Mouse (Mus musculus): ENCODE data around the gene Med8. TPM values are rescaled to one million over a fixed set of nuclear protein-coding genes. Genes with fewer than 3 reads are reported as not detected.

Gene Med8
- polyA plus RNA-seq, 1 experiment from 2014 or later, result 94.1 TPM

GRCm38 (mm10) chr4:118395289-118395688, 13.8 kb upstream of the Med8 start:
- Histone ChIP-seq H3K27ac (ENCODE audit: low read depth) (0 out of 2 replicates have a peak overlapping the region, but pooled peaks have one; percentile 25), H3K9ac (no peak overlapping the region), H3K36me3 (ENCODE audit: insufficient read depth) (peaks cover 79% of the 10 kb centered on the region), H3K27me3 (ENCODE audit: insufficient read depth, low read length) (no peaks in the 10 kb centered on the region), H3K9me3 (ENCODE audit: low read depth, low read length) (no peaks in the 10 kb centered on the region), H3K4me1 (ENCODE audit: insufficient read depth) (no peaks in the 10 kb centered on the region), H3K4me2 (no peak overlapping the region), H3K4me3 (ENCODE audit: low read depth, low read length) (no peak overlapping the region)
- no peak for TF ChIP-seq CTCF (IDR thresholded peaks at IDR 0.05; ENCODE audit: low read depth)
- ATAC-seq (ENCODE audit: insufficient read depth) (no peak), DNase-seq (peak; percentile 34)
- WGBS, result 58% methylated on average over 4 of the region's 4 CpGs

- Histone ChIP-seq H3K4me1 (ENCODE audit: insufficient read depth) (no peaks in the 10 kb centered on the region), H3K4me3 (ENCODE audit: low read depth, low read length) (no peak overlapping the region), H3K36me3 (ENCODE audit: insufficient read depth) (peaks cover 79% of the 10 kb centered on the region), H3K9me3 (ENCODE audit: low read depth, low read length) (no peaks in the 10 kb centered on the region), H3K27ac (ENCODE audit: low read depth) (no peak overlapping the region), H3K9ac (no peak overlapping the region), H3K27me3 (ENCODE audit: insufficient read depth, low read length) (no peaks in the 10 kb centered on the region), H3K4me2 (no peak overlapping the region)
- ATAC-seq (ENCODE audit: insufficient read depth), result no peak
- WGBS, result 74% methylated on average over 3 of the region's 3 CpGs
- DNase-seq, result no peak
- TF ChIP-seq CTCF (IDR thresholded peaks at IDR 0.05; ENCODE audit: low read depth), result no peak
Measured at GRCm38 (mm10) chr4:118396433-118396832, 12.7 kb upstream of the Med8 start.

- Histone ChIP-seq H3K9me3 (ENCODE audit: low read depth, low read length) (no peaks in the 10 kb centered on the region), H3K27ac (ENCODE audit: low read depth) (no peak overlapping the region), H3K27me3 (ENCODE audit: insufficient read depth, low read length) (no peaks in the 10 kb centered on the region), H3K4me1 (ENCODE audit: insufficient read depth) (no peaks in the 10 kb centered on the region), H3K4me2 (no peak overlapping the region), H3K36me3 (ENCODE audit: insufficient read depth) (peaks cover 79% of the 10 kb centered on the region), H3K4me3 (ENCODE audit: low read depth, low read length) (no peak overlapping the region), H3K9ac (no peak overlapping the region)
- DNase-seq (no peak), ATAC-seq (ENCODE audit: insufficient read depth) (no peak)
- TF ChIP-seq CTCF (IDR thresholded peaks at IDR 0.05; ENCODE audit: low read depth), result no peak
- WGBS, result 85% methylated on average over 6 of the region's 6 CpGs
Measured at GRCm38 (mm10) chr4:118398400-118398799, 10.7 kb upstream of the Med8 start.

- Histone ChIP-seq H3K36me3 (ENCODE audit: insufficient read depth) (peaks cover 78% of the 10 kb centered on the region), H3K27me3 (ENCODE audit: insufficient read depth, low read length) (no peaks in the 10 kb centered on the region), H3K4me2 (no peak overlapping the region), H3K4me3 (ENCODE audit: low read depth, low read length) (no peak overlapping the region), H3K9me3 (ENCODE audit: low read depth, low read length) (no peaks in the 10 kb centered on the region), H3K27ac (ENCODE audit: low read depth) (no peak overlapping the region), H3K4me1 (ENCODE audit: insufficient read depth) (no peaks in the 10 kb centered on the region), H3K9ac (no peak overlapping the region)
- ATAC-seq (ENCODE audit: insufficient read depth) (no peak), DNase-seq (no peak)
- 89% methylated on average over 3 of the region's 3 CpGs for WGBS
- no peak for TF ChIP-seq CTCF (IDR thresholded peaks at IDR 0.05; ENCODE audit: low read depth)
Measured at GRCm38 (mm10) chr4:118401421-118401820, 7.7 kb upstream of the Med8 start.

- Histone ChIP-seq H3K4me3 (ENCODE audit: low read depth, low read length) (no peak overlapping the region), H3K4me1 (ENCODE audit: insufficient read depth) (no peaks in the 10 kb centered on the region), H3K36me3 (ENCODE audit: insufficient read depth) (peaks cover 73% of the 10 kb centered on the region), H3K9ac (no peak overlapping the region), H3K27ac (ENCODE audit: low read depth) (no peak overlapping the region), H3K9me3 (ENCODE audit: low read depth, low read length) (no peaks in the 10 kb centered on the region), H3K27me3 (ENCODE audit: insufficient read depth, low read length) (no peaks in the 10 kb centered on the region), H3K4me2 (no peak overlapping the region)
- TF ChIP-seq CTCF (IDR thresholded peaks at IDR 0.05; ENCODE audit: low read depth), result no peak
- WGBS, result 83% methylated on average over 5 of the region's 5 CpGs
- no peak for ATAC-seq (ENCODE audit: insufficient read depth)
- DNase-seq, result no peak
Measured at GRCm38 (mm10) chr4:118401918-118402317, 7.2 kb upstream of the Med8 start.

- no peaks in the 10 kb centered on the region for H3K4me1 ChIP-seq (ENCODE audit: insufficient read depth)
- no peak for ATAC-seq (ENCODE audit: insufficient read depth)
- no peak overlapping the region for H3K4me2 ChIP-seq
- whole genome bisulfite sequencing, result 91% methylated on average over 12 of the region's 12 CpGs
- TF ChIP-seq CTCF (IDR thresholded peaks at IDR 0.05; ENCODE audit: low read depth), result no peak
- no peak for DNase-seq
- no peak overlapping the region for H3K9ac ChIP-seq
- no peak overlapping the region for H3K27ac ChIP-seq (ENCODE audit: low read depth)
- no peak overlapping the region for H3K4me3 ChIP-seq (ENCODE audit: low read depth, low read length)
- H3K27me3 ChIP-seq (ENCODE audit: insufficient read depth, low read length), result no peaks in the 10 kb centered on the region
- peaks cover 65% of the 10 kb centered on the region for H3K36me3 ChIP-seq (ENCODE audit: insufficient read depth)
- no peaks in the 10 kb centered on the region for H3K9me3 ChIP-seq (ENCODE audit: low read depth, low read length)
Measured at GRCm38 (mm10) chr4:118402701-118403100, 6.4 kb upstream of the Med8 start.

GRCm38 (mm10) chr4:118410871-118411270, 1.7 kb downstream of the Med8 start:
- no peaks in the 10 kb centered on the region for H3K9me3 ChIP-seq (ENCODE audit: low read depth, low read length)
- peaks cover 51% of the 10 kb centered on the region for H3K36me3 ChIP-seq (ENCODE audit: insufficient read depth)
- H3K4me3 ChIP-seq (ENCODE audit: low read depth, low read length), result no peak overlapping the region
- no peak for TF ChIP-seq CTCF (IDR thresholded peaks at IDR 0.05; ENCODE audit: low read depth)
- DNase-seq (no peak), ATAC-seq (ENCODE audit: insufficient read depth) (no peak)
- peaks cover 5% of the 10 kb centered on the region; the same call in 1 of the 2 replicates for H3K4me1 ChIP-seq (ENCODE audit: insufficient read depth)
- H3K4me2 ChIP-seq, result no peak overlapping the region
- WGBS, result 90% methylated on average over 5 of the region's 5 CpGs
- no peak overlapping the region for H3K27ac ChIP-seq (ENCODE audit: low read depth)
- H3K27me3 ChIP-seq (ENCODE audit: insufficient read depth, low read length), result no peaks in the 10 kb centered on the region
- H3K9ac ChIP-seq, result no peak overlapping the region

GRCm38 (mm10) chr4:118413553-118413952, 4.4 kb downstream of the Med8 start:
- no peak overlapping the region for H3K9ac ChIP-seq
- no peaks in the 10 kb centered on the region for H3K27me3 ChIP-seq (ENCODE audit: insufficient read depth, low read length)
- peaks cover 70% of the 10 kb centered on the region for H3K36me3 ChIP-seq (ENCODE audit: insufficient read depth)
- DNase-seq, result no peak
- H3K9me3 ChIP-seq (ENCODE audit: low read depth, low read length), result no peaks in the 10 kb centered on the region
- no peak overlapping the region for H3K27ac ChIP-seq (ENCODE audit: low read depth)
- TF ChIP-seq CTCF (IDR thresholded peaks at IDR 0.05; ENCODE audit: low read depth), result no peak
- H3K4me3 ChIP-seq (ENCODE audit: low read depth, low read length), result no peak overlapping the region
- peaks cover 5% of the 10 kb centered on the region; the same call in 1 of the 2 replicates for H3K4me1 ChIP-seq (ENCODE audit: insufficient read depth)
- H3K4me2 ChIP-seq, result no peak overlapping the region
- ATAC-seq (ENCODE audit: insufficient read depth), result no peak
- WGBS, result 86% methylated on average over 5 of the region's 5 CpGs

Data from lung, embryonic 14.5 days (tissue).